Mouse (Mus musculus) cerebellum, adult 2 months (tissue): Measurements from ENCODE around the gene Cacna1h.

Source experiments
- CTCF ChIP-seq: fragments of 200-500 bp; IDR thresholded peaks from 2 replicates; pipeline ENCODE4 v1.5.1; 2011; ENCODE audit warnings: low read depth, mild to moderate bottlenecking, control low read depth, low read length, moderate library complexity, borderline replicate concordance; ENCODE audit not compliant: insufficient read depth
- POLR2A ChIP-seq: fragments of 200-500 bp; IDR thresholded peaks from 2 replicates; pipeline ENCODE4 v1.6.1; 2011; ENCODE audit warnings: low read length, control low read depth, borderline replicate concordance; ENCODE audit not compliant: insufficient read depth

DNA sequence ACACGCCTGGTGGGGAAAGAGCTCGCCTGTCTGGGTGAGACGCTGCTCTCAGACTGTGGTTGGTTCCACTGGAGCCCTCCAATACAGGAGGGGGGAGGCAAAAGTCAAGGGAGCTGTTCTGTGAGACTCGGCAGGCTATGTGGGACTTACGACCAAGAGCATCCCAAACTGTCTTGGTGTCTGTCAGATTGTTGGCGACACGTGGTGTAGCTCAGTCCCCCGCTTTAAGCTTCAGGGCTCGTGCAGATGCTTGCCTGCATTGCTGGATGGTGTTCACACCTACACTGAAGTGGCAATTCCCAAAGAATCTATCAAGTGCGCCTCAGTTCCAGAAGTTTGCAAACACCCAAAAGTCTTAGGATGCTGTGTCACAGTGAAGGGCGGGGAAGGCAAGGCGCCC, 14.3 kb upstream of the Cacna1h start:
- TF ChIP-seq POLR2A (no peak), CTCF (no peak)
